Mouse (Mus musculus): Measurements from ENCODE around the gene Tnfsf13b. TPM values are rescaled to one million over a fixed set of nuclear protein-coding genes. Genes with fewer than 3 reads are reported as not detected.

Tnfsf13b gene
- polyA plus RNA-seq, 1 experiment from 2014 or later = 0.86 TPM

DNA sequence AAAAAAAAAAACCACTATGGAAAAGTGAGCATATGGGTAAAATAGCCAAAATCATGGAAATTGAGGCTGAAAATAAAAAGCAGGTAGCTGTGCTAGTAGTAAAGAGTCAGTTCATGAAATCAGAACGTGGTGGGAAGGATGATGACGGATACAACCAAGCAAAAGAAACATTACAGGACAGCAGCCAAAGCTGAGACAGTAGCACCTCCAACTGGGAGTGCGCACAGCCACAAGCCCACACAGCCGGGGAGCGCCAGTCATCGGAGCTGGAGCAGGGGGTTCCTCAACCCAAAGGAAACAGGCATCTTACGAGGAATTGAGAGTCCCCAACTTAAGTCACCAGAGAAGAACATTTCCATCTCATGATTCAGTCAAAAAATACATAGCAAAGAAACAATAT is 2.2 kb upstream of the Tnfsf13b start:
- H3K27ac ChIP-seq (replicated peaks) = no peak overlapping the region
- H3K4me1 ChIP-seq (replicated peaks) = peaks cover 10% of the 10 kb centered on the region
- H3K27me3 ChIP-seq = no peaks in the 10 kb centered on the region
- no peak overlapping the region for H3K4me3 ChIP-seq
- H3K9ac ChIP-seq = no peak overlapping the region
- WGBS = 76% methylated on average over 7 of the region's 7 CpGs
- no peaks in the 10 kb centered on the region for H3K9me3 ChIP-seq
- no peaks in the 10 kb centered on the region for H3K36me3 ChIP-seq
- ATAC-seq (ENCODE audit: low FRiP score, low read depth) = no peak
- H3K4me2 ChIP-seq = no peak overlapping the region

DNA sequence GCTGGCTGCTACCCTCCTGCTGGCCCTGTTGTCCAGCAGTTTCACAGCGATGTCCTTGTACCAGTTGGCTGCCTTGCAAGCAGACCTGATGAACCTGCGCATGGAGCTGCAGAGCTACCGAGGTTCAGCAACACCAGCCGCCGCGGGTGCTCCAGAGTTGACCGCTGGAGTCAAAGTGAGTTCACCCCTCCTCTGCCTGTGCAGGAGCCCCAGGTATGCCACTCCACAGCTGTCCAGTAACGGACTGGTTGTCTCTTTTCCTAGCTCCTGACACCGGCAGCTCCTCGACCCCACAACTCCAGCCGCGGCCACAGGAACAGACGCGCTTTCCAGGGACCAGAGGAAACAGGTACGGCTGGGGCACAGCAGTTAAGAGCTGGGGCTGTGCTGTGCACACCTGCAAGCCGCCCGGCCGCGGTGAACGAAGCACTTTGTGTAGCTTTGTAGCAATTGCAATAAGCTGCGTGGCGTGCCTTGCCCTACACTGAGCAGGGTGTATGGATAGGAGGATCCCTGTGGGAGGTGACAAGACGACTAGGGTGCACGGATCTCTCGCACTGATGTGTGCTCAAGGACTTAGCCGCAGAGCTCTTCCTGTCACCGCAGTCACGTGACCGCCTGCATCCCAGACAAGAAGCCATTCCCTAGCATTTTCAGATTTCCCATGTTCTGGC is 856 bp downstream of the Tnfsf13b start:
- H3K36me3 ChIP-seq = no peaks in the 10 kb centered on the region
- H3K9ac ChIP-seq = peak overlapping the region; percentile 41
- no peak overlapping the region for H3K27ac ChIP-seq (replicated peaks)
- H3K9me3 ChIP-seq = no peaks in the 10 kb centered on the region
- 4% methylated on average over 29 of the region's 29 CpGs for WGBS
- peaks cover 10% of the 10 kb centered on the region for H3K4me1 ChIP-seq (replicated peaks)
- H3K4me3 ChIP-seq = peak overlapping the region; percentile 43
- H3K4me2 ChIP-seq = peak overlapping the region; percentile 69
- ATAC-seq (ENCODE audit: low FRiP score, low read depth) = peak; percentile 75; the same call in 1 of the 2 replicates
- H3K27me3 ChIP-seq = no peaks in the 10 kb centered on the region

DNA sequence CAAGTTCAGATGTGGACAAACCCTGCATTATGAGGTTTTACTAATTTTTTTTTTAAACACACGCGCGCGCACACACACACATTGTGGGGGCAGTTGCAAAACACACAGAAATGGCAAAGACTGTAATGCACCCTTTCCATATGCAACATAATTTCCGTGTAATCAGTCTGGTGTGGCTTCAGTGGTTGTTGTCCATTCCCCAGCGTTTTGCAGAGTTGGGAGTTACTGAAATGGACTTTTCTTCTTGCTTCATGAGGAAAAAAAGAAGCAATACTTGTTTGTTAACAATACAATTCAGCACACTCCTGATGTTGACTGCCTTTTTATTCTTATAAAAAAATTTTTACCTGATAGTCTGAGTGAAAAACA is 1.4 kb downstream of the Tnfsf13b start:
- Histone ChIP-seq H3K4me3 (peak overlapping the region; percentile 43), H3K9me3 (no peaks in the 10 kb centered on the region), H3K9ac (no peak overlapping the region), H3K4me1 (replicated peaks) (peaks cover 10% of the 10 kb centered on the region), H3K27ac (replicated peaks) (no peak overlapping the region), H3K4me2 (peak overlapping the region; percentile 69), H3K36me3 (no peaks in the 10 kb centered on the region), H3K27me3 (no peaks in the 10 kb centered on the region)
- no peak for ATAC-seq (ENCODE audit: low FRiP score, low read depth)
- WGBS = 37% methylated on average over 6 of the region's 6 CpGs

DNA sequence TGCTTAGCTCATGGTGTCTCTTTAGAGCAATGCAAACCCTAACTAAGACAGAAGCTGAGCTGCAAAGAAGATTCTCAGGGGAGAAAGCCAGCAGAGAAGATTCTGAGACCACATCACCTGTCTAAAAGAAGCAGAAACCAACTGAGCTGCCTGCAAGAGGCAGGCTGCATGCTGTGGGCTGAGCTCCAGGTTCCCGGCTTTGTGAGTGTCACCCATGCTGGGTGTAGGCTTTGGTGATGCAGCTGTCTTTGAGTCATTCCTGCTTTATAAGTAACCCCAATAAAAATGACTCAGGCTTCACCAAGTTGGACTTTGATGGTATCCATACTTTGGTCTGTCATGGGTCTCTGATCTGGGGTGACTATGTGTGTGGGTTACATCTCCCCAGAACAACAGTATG is 10.0 kb downstream of the Tnfsf13b start:
- no peak for ATAC-seq (ENCODE audit: low FRiP score, low read depth)
- H3K9ac ChIP-seq = no peak overlapping the region
- no peaks in the 10 kb centered on the region for H3K9me3 ChIP-seq
- no peak overlapping the region for H3K27ac ChIP-seq (replicated peaks)
- no peak overlapping the region for H3K4me2 ChIP-seq
- WGBS = 87% methylated on average over 1 of the region's 1 CpGs
- H3K27me3 ChIP-seq = no peaks in the 10 kb centered on the region
- no peaks in the 10 kb centered on the region for H3K36me3 ChIP-seq
- H3K4me1 ChIP-seq (replicated peaks) = no peaks in the 10 kb centered on the region; the same call in 1 of the 2 replicates
- no peak overlapping the region for H3K4me3 ChIP-seq

DNA sequence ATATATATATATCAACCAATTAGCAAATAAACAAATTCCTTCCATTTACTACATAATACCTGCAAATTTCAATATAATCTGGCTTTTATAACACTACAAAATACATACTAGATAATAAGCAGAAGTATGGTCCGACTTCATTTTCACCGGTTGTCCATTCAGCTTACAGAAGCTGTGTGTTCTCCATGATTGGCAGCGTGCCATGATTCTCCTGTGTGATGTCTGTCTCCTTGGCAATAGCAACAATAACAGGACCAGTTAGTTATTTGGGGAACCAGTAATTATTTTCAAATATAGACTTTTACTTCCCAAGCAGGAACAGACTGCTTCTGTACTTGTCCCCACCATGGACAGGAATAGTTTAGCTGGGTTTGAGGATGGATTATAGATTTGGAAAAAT is 11.0 kb downstream of the Tnfsf13b start:
- ATAC-seq (ENCODE audit: low FRiP score, low read depth) = no peak
- H3K4me3 ChIP-seq = no peak overlapping the region
- no peaks in the 10 kb centered on the region for H3K27me3 ChIP-seq
- H3K9ac ChIP-seq = no peak overlapping the region
- H3K27ac ChIP-seq (replicated peaks) = no peak overlapping the region
- H3K4me2 ChIP-seq = no peak overlapping the region
- no peaks in the 10 kb centered on the region for H3K36me3 ChIP-seq
- no peaks in the 10 kb centered on the region; the same call in 1 of the 2 replicates for H3K4me1 ChIP-seq (replicated peaks)
- H3K9me3 ChIP-seq = no peaks in the 10 kb centered on the region
- WGBS = 45% methylated on average over 3 of the region's 3 CpGs

DNA sequence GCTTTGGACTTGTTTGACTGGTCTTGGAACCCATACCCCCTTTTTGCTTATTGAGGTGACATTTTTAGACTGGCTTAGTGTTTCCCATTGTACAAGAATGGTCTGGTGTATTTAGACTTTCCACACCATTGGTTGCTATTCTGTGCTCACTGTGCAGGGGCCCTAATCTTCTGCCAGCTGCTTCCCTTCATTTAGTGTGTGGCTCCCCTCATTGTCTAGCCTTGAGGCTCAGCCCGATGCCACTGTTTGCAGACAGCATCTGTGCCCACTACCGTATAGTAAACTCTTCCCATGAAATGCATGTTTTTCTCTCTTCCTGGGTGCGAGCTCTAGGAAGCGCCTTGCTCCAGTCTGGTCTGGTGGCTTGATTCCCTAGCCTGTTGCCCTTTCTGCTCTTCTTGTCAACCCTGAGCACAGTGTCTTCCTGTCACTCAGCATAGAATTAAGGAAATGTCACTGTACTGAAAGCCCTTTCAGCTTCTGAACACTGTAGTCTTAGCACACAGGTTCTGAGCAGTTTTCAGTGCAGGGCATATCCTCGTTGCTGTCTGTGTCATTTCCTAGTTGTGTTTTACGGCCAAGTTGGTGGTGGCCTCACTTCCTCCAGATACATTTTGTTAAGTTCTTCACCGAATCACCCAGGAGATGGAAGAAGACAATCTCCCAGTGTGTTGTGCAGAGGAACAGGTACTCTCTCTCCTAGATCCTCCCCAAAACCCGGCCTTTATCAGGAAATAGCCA is 24.2 kb downstream of the Tnfsf13b start:
- Histone ChIP-seq H3K4me1 (replicated peaks) (no peaks in the 10 kb centered on the region), H3K9me3 (no peaks in the 10 kb centered on the region), H3K4me2 (no peak overlapping the region), H3K27ac (replicated peaks) (no peak overlapping the region), H3K27me3 (no peaks in the 10 kb centered on the region), H3K36me3 (no peaks in the 10 kb centered on the region), H3K4me3 (no peak overlapping the region), H3K9ac (no peak overlapping the region)
- WGBS = 72% methylated on average over 8 of the region's 8 CpGs
- no peak for ATAC-seq (ENCODE audit: low FRiP score, low read depth)

DNA sequence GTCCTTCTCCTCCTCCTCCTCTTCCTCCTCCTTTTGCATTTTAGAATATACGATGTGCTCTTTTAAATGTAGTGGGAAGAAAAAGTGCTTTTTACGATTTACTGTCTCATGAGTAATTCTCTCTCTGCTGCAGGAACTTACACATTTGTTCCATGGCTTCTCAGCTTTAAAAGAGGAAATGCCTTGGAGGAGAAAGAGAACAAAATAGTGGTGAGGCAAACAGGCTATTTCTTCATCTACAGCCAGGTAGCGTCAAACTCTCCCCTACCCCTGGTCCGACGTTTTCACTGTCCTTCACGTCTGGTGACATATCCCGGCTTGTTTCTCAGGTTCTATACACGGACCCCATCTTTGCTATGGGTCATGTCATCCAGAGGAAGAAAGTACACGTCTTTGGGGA is 24.9 kb downstream of the Tnfsf13b start:
- no peak for ATAC-seq (ENCODE audit: low FRiP score, low read depth)
- WGBS = 92% methylated on average over 9 of the region's 9 CpGs

DNA sequence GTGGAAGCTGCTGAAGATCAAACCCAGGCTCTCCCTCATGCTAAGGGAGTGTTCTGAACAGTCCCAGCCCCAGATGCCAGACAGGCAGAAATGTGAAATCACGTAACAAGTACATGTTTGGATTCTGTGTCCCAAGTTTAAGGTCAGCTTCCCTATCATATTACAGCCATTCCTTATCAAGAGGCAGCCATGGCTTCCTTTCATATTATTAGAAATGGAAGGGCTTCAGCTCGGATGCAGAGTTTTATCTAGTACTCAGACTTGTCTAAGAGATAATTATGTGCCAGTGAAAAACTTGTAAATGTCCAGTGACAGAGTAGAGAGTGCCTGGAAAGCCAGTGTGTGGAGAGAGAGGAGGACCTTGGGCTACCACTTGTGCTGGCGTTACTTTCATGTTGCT is 34.6 kb downstream of the Tnfsf13b start:
- Histone ChIP-seq H3K9ac (no peak overlapping the region), H3K4me1 (replicated peaks) (no peaks in the 10 kb centered on the region), H3K27ac (replicated peaks) (no peak overlapping the region), H3K36me3 (no peaks in the 10 kb centered on the region), H3K4me3 (no peak overlapping the region), H3K4me2 (no peak overlapping the region), H3K27me3 (0 out of 2 replicates have a peak, but pooled peaks cover 6% of the 10 kb centered on the region), H3K9me3 (no peaks in the 10 kb centered on the region)
- ATAC-seq (ENCODE audit: low FRiP score, low read depth) = no peak
- WGBS = 79% methylated on average over 3 of the region's 3 CpGs

More for the DNA sequence above, 24.9 kb downstream of the Tnfsf13b start:
- H3K4me3 ChIP-seq = no peak overlapping the region
- H3K9ac ChIP-seq = no peak overlapping the region
- H3K27ac ChIP-seq (replicated peaks) = no peak overlapping the region
- H3K27me3 ChIP-seq = no peaks in the 10 kb centered on the region
- no peaks in the 10 kb centered on the region for H3K4me1 ChIP-seq (replicated peaks)
- H3K9me3 ChIP-seq = no peaks in the 10 kb centered on the region
- H3K36me3 ChIP-seq = no peaks in the 10 kb centered on the region
- no peak overlapping the region for H3K4me2 ChIP-seq

DNA sequence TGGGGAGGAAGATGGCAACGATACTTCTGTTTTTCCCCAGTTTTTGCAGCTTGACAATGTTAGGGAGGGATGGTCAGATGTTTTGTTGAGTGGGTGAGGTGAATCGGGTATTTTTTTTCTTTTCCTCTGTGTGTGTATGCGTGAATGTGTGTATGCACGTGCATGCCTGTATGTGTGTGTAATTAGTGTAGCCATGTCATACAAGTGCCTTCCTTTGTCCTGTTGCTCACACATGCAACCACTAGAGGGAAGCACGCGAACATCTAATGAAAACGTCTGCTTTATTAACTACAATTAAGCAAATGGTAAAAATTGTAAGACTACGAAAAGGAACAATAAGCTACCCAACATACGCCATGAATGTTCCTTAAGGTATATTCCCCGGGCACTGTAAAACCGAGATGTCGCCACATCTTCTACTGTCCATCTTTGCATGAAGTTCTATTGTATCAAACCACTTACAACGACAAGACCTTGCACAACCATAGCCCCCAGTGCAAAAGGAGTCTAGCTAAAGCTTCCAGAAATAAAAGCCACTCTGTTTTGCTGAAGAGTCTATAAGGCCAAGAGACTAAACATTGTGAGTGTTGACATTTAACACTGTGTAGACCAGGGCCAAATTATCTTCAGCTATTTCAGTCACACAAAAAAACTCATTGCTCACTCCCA is 37.7 kb downstream of the Tnfsf13b start:
- H3K27ac ChIP-seq (replicated peaks) = no peak overlapping the region
- H3K4me3 ChIP-seq = no peak overlapping the region
- peak; percentile 65; the same call in 1 of the 2 replicates for ATAC-seq (ENCODE audit: low FRiP score, low read depth)
- no peak overlapping the region for H3K4me2 ChIP-seq
- no peaks in the 10 kb centered on the region for H3K4me1 ChIP-seq (replicated peaks)
- 0 out of 2 replicates have a peak, but pooled peaks cover 6% of the 10 kb centered on the region for H3K27me3 ChIP-seq
- H3K9me3 ChIP-seq = no peaks in the 10 kb centered on the region
- no peaks in the 10 kb centered on the region for H3K36me3 ChIP-seq
- 46% methylated on average over 13 of the region's 13 CpGs for WGBS
- no peak overlapping the region for H3K9ac ChIP-seq

DNA sequence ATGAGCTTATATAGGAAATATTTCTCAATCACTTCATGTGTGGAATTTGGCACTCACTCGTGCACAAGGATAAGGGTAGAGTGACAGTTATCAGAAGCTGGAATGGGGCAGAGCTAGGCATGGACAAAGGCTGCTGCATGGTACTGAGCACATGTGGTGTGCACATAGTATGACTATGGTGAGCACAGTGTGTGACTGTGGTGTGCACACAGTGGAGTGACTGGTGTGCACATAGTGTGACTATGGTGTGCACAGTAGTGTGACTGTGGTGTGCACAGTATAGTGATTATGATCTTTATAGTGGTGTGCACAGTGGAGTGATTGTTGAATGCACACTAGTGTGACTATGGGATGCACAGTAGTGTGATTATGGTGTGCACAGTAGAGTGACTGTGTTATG is 39.5 kb downstream of the Tnfsf13b start:
- Histone ChIP-seq H3K4me3 (no peak overlapping the region), H3K9ac (no peak overlapping the region), H3K27me3 (0 out of 2 replicates have a peak, but pooled peaks cover 6% of the 10 kb centered on the region), H3K9me3 (no peaks in the 10 kb centered on the region), H3K27ac (replicated peaks) (no peak overlapping the region), H3K4me2 (no peak overlapping the region), H3K36me3 (no peaks in the 10 kb centered on the region), H3K4me1 (replicated peaks) (0 out of 2 replicates have a peak, but pooled peaks cover 3% of the 10 kb centered on the region)
- 80% methylated on average over 1 of the region's 1 CpGs for WGBS
- ATAC-seq (ENCODE audit: low FRiP score, low read depth) = 0 out of 2 replicates have a peak, but pooled peaks have one; percentile 24

DNA sequence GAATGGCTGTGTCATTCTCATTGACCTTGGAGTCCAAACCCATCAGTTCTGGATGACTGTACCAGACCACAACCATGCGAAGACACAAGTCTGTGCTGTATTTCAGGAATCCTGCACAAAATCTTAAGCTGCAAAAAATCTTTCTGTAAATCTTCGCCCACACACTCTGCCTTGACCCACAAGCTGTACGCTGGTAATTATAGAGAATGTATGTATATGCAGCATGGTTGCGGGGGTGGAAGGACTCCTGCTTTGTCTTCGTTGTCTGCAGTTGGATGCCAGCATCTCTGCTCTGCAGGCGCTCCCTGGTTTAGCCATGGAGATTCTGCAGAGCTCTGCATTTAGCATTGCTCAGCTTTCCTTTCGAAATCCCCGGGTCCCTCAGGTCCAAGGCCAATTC is 42.9 kb downstream of the Tnfsf13b start:
- Histone ChIP-seq H3K9ac (no peak overlapping the region), H3K36me3 (no peaks in the 10 kb centered on the region), H3K4me1 (replicated peaks) (peaks cover 7% of the 10 kb centered on the region; the same call in 1 of the 2 replicates), H3K4me3 (no peak overlapping the region), H3K9me3 (no peaks in the 10 kb centered on the region), H3K27me3 (no peaks in the 10 kb centered on the region), H3K27ac (replicated peaks) (no peak overlapping the region), H3K4me2 (no peak overlapping the region)
- no peak for ATAC-seq (ENCODE audit: low FRiP score, low read depth)
- WGBS = 71% methylated on average over 8 of the region's 8 CpGs

DNA sequence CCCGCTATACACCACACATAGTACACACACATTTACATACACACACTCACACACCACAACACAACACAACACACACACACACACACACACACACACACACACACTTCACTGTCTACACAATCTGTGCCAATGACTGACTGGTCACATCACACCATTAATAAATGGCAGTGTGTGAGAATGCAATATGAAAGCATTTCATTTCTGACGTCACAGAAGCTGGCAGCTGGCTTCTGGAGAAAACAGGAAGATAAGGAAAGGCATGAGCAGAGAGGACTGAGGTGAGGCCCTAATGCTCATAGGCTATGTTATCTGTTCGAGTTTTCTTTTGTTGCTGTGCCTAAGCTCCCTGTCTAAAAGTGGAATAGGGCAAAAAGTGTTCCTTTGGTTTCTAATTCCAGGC is 45.3 kb downstream of the Tnfsf13b start:
- H3K9me3 ChIP-seq = no peaks in the 10 kb centered on the region
- no peak overlapping the region for H3K4me3 ChIP-seq
- H3K4me1 ChIP-seq (replicated peaks) = peaks cover 7% of the 10 kb centered on the region; the same call in 1 of the 2 replicates
- no peak overlapping the region for H3K4me2 ChIP-seq
- H3K27ac ChIP-seq (replicated peaks) = no peak overlapping the region
- no peak overlapping the region for H3K9ac ChIP-seq
- H3K27me3 ChIP-seq = no peaks in the 10 kb centered on the region
- ATAC-seq (ENCODE audit: low FRiP score, low read depth) = no peak
- no peaks in the 10 kb centered on the region for H3K36me3 ChIP-seq
- WGBS = 58% methylated on average over 3 of the region's 3 CpGs

Data from hindbrain, embryonic 15.5 days (tissue).